Mouse (Mus musculus) gastrocnemius, adult 2 months (tissue): ENCODE measurements around the gene Myo10. TPM values are rescaled to one million over a fixed set of nuclear protein-coding genes. Genes with fewer than 3 reads are reported as not detected.

ENCODE experiments used
- DNase-seq: peaks from one replicate; pipeline ENCODE4 v3.0.0; 2022
- H3K27ac ChIP-seq: fragments of 200-600 bp; 2 replicates; pipeline ENCODE4 v1.8.1; 2022; ENCODE audit warnings: mild to moderate bottlenecking
- H3K4me3 ChIP-seq: fragments of 200-600 bp; 2 replicates; pipeline ENCODE4 v1.8.1; 2022; ENCODE audit warnings: mild to moderate bottlenecking, moderate library complexity
- CTCF ChIP-seq: fragments of 200-600 bp; IDR thresholded peaks from 2 replicates; pipeline ENCODE4 v1.8.1; 2022; ENCODE audit warnings: antibody characterized with exemption, mild to moderate bottlenecking, moderate library complexity
- intact Hi-C: fragments of 180-260 bp; cut with DNase I; formaldehyde crosslinking; loops from one replicate; pipeline ENCODE4 v1.15.1; 2025
- long read RNA-seq, 2 experiments: library from polyadenylated mRNA; stranded (forward); transcript quantifications; one replicate each; pipeline ENCODE4 v2.0.0; 2021
- total RNA-seq, 2 experiments: library from RNA; stranded (reverse); gene quantifications; 2 replicates each; pipeline ENCODE4 v1.2.3; 2021

The Myo10 gene
- total RNA-seq, result 10 to 100 TPM; 56.1 to 62.0 TPM
- long read RNA-seq, experiment 1, partial matches to known transcripts, result 27 of 42 reads
- long read RNA-seq, experiment 1, other reads (novel, unspliced or antisense), result 15 of 42 reads
- long read RNA-seq, experiment 2, partial matches to known transcripts, result 20 of 38 reads
- long read RNA-seq, experiment 2, other reads (novel, unspliced or antisense), result 18 of 38 reads

DNA sequence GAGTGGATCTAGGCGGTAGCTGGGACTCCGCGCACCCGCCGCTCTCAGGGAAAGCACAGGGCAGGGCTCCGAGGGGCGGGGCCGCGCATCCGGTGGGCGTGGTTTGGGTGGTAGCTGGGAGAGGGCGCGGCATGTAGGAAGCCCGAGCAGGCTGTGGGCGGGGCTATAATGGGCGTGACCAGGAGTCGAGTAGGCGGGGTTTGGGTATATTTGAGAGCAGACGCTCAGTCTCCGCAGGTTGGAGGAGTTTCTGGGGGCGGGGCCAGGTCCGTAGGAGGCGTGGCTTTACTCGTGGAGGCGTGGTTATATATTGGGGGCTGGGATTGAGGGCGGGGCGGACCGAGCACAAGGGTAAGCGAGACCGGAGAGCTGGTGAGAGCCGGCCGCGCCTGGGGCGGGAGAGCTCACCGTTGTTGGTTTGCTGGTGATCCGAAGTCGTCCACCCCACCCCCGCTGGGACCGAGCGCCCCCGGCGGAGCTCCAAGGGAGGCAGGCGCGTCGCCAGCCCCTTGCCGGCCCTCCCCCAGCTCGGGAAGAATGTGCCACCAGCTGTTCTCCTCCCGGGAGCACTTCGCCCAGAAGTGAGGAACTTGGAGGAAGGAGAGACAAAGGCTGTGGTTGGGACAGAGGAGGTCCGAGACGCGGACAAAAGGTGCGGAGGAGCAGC lies at the start of gene Myo10:
Gene Myo10 (plus strand): TSS at position 326 of the 667 bp plus-strand sequence.
- peak; percentile 18; the same call in 1 of the 2 replicates for TF ChIP-seq CTCF
- Histone ChIP-seq H3K4me3 (peak within 1 kb of the TSS; percentile 85), H3K27ac (peak within 1 kb of the TSS; percentile 95)
- intact Hi-C loops, result loop anchor here (2.0 to 10.0 kb wide), 4 partner anchors 42 to 362 kb away; partner anchors contain the start of gene Zfp622
- DNase-seq, result peak; percentile 100

- H3K27ac ChIP-seq, result no peak overlapping the region
- intact Hi-C loops, result no loop called here
- H3K4me3 ChIP-seq, result no peak overlapping the region
- no peak for DNase-seq
- no peak for TF ChIP-seq CTCF
These were observed 49.2 kb upstream of the Myo10 start for GRCm38 (mm10) chr15:25573113-25573512.

DNA sequence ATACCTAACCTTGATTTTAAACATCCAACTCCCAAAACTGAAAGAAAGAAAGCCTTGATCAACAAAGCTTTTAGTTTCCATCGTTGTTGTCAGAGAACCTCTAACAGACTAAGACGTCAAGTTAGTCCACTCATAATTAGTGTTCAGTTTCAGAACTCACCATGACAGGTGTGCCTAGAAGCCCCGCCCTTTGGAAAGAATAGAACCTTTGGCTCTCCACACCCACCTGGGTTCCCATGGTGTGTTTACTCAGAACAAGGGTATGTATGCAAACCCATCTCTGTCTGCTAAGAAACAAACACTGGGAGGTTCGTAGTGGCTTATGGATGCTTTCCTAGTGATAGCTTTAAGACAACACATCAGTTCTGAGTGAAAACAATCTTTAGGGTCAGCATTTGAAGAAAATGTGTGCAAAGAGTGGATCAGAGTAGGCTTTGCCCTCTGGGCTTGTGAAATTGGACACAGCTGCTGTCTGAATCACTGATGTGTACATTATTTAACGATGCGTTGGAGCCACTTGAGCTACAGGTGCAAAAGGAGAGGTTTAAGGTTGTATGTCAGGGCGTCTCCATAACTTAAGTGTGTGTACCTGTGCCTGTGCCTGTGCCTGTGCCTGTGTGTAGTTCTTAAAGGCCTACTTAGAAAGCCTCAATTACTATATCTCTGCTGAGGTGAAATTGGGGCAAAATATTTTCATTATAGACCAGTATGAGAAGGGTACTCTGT lies 48.3 kb upstream of the Myo10 start:
- no peak for TF ChIP-seq CTCF
- intact Hi-C loops, result no loop called here
- no peak overlapping the region for H3K27ac ChIP-seq
- no peak overlapping the region for H3K4me3 ChIP-seq
- DNase-seq, result no peak

- intact Hi-C loops, result no loop called here
- no peak for DNase-seq
- TF ChIP-seq CTCF, result no peak
- Histone ChIP-seq H3K4me3 (peak overlapping the region; percentile 45), H3K27ac (peak overlapping the region; percentile 58)
These were observed 44.8 kb upstream of the Myo10 start for GRCm38 (mm10) chr15:25577327-25578051.

- intact Hi-C loops, result no loop called here
- H3K27ac ChIP-seq, result peak overlapping the region; percentile 58; the same call in 1 of the 2 replicates
- DNase-seq, result no peak
- no peak for TF ChIP-seq CTCF
- H3K4me3 ChIP-seq, result no peak overlapping the region
These were observed 44.0 kb upstream of the Myo10 start for GRCm38 (mm10) chr15:25578369-25578768.

DNA sequence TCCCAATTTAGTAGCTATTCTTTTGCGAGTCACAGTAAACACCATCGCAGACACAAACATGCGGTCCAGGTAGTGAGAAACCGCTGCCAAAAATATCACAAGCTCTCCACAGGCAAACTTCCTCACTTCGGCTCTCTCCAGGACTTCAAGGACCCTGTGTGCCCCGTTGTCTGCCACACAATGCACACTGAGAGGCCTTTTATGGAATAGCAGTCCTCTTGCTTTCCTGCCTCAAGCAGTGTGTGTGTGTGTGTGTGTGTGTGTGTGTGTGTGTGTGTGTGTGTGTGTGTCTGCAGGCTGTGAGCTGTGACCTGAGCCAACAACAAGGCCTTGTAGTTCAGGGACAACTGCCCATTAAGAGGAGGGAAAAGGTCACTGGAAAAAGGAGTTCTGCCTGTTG lies 41.6 kb upstream of the Myo10 start:
- no peak for TF ChIP-seq CTCF
- peak overlapping the region; percentile 83 for H3K27ac ChIP-seq
- peak; percentile 42 for DNase-seq
- intact Hi-C loops, result loop anchor here (2.0 kb wide), 1 partner anchor 42 kb away; the partner anchor contains the start of gene Myo10
- no peak overlapping the region for H3K4me3 ChIP-seq

DNA sequence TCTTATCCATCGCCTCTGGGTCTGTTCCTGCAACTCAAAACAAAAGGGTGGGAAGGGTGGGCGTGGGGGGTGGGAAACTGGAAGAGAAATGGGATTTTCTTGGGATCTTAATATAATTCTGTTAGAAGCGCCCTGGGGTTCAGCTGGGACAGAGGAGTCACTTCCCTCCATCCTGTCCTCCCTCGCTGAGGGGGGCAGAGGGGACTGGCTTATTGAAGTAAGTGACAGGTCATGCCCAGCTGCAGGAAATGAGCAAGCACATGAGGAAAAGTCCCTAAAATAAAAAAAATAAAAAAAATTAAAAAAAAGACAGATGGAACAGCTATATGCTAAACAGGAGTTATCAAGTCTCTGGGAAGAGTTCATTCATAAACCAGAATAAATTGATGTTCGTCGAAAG lies 40.3 kb upstream of the Myo10 start:
- Histone ChIP-seq H3K27ac (peak overlapping the region; percentile 83), H3K4me3 (no peak overlapping the region)
- no peak for DNase-seq
- intact Hi-C loops, result no loop called here
- TF ChIP-seq CTCF, result no peak

DNA sequence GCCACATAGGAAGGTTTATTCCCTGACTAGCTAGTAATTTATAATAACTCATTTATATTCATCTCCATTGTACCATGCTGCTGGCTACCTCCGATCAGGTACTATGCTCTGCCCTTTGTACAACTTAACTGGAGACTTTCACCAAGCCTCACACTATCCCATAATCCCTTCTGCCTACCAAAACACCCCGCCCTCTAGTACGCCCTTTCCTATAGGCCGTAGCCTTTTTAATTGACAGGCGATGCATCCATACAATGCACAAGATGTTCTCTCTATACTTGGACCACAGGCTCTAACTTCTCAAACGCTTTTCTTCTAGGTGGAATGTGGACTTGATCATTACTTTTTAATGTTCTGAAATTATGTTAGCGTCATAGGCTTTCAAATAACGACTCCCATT lies 39.0 kb upstream of the Myo10 start:
- TF ChIP-seq CTCF, result no peak
- DNase-seq, result no peak
- Histone ChIP-seq H3K27ac (no peak overlapping the region), H3K4me3 (no peak overlapping the region)
- intact Hi-C loops, result no loop called here

DNA sequence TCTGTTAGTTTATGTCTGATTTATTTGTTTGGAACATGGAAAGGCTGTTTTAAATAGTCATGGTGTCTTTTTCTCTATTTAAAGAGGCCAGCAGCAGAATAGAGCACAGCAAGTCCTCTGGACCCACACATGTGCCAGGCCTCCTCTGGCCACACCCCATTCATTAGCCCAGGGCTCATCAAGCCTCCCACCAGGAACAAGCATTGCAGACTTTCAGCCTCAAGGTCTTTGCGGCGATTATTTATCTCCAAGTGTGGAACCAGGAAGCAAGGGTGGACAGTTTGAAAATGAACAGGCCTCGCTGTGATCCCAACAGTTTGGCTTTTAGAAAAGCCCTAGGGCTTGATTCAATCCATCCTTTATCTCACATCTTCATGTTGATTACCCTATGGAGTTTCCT lies 35.5 kb upstream of the Myo10 start:
- DNase-seq, result no peak
- no peak for TF ChIP-seq CTCF
- intact Hi-C loops, result no loop called here
- Histone ChIP-seq H3K27ac (no peak overlapping the region), H3K4me3 (no peak overlapping the region)

DNA sequence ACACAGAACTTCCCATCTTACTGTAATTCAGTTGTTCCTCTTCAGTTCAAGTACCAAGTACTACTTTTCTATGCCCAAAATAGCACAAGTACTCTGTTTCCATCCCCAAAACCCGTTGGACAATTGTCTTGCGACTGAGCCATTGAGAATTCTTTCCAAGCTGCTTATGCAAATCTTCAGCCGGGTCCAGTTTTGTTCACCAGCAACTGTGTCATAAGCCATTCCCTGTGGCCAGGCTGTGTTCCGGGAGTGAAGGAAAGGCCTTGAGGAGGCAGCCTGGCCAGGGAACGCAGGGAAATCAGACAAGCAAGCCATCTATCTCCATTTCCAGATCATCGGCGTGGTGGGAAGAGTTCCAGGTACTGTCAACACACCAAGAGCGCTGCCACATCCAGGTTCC lies 34.4 kb upstream of the Myo10 start:
- no peak for DNase-seq
- no peak for TF ChIP-seq CTCF
- no peak overlapping the region for H3K4me3 ChIP-seq
- intact Hi-C loops, result no loop called here
- H3K27ac ChIP-seq, result no peak overlapping the region

- TF ChIP-seq CTCF, result no peak
- Histone ChIP-seq H3K27ac (no peak overlapping the region), H3K4me3 (no peak overlapping the region)
- intact Hi-C loops, result no loop called here
- no peak for DNase-seq
These were observed 32.9 kb upstream of the Myo10 start for GRCm38 (mm10) chr15:25589318-25589902.

DNA sequence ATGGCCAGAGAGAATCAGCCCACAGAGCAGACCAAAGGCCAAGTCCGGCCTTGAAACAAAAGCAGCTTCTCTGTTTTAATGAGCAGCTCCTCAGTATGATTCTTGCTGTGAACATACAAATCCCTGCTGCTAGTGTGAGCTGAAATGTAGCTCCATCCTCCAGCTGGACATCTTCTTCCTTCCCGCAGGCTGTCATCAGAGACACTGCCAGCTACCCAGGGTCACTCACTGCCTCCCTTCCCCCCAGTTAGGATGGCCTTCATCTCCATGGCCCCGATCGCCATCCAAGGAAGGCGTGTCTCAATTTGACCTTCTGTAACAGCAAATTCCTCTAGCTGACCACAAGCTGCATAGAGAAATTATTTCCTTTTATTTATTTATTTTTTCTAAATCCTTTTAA lies 32.4 kb upstream of the Myo10 start:
- no peak overlapping the region for H3K27ac ChIP-seq
- intact Hi-C loops, result no loop called here
- peak; percentile 35 for DNase-seq
- no peak overlapping the region for H3K4me3 ChIP-seq
- no peak for TF ChIP-seq CTCF
